Mouse (Mus musculus) kidney, adult 9 months (tissue): ENCODE data around the gene Cacng4.

Experiments
- DNase-seq: peaks from one replicate; pipeline ENCODE4 v3.0.0; 2022

Gene Cacng4

DNA sequence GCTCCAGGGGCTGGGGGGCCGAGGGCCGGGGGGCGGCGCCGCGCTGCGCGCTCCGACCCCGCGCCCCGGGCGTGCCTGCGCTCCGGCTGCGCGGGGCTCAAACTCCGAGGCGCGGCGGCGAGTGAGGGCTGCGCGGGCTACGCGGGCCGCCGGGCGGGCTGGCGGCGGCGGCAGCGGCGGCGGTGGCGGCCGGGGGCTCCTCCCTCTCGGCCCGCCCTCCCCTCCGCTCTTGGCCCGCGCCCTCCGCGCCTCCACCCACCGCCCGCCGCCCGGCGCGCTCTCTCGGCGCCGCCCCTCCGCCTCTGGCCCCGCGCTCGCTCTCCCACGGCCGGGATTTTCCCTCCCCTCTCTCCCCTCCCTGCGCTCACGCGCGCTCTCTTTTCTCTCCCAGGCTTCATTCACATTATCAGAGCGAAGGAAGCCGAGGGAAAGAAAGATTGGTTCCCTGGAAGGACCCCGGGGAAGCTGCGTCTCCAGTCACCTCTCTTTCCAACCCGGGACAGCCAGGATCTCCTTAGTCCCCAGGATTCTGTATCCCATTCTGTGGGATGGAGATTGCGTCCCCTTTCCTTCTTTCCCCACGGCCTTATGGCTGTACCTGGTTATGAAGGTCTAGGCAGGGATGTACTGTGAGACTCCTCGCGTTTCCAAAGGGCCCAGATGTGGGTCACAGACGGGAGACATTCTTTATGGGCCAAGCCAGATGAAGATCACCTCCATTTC lies at the start of gene Cacng4:
Gene Cacng4 (minus strand): TSS at position 11 of the 723 bp plus-strand sequence.
- DNase-seq = no peak

- DNase-seq = no peak
Measured at GRCm38 (mm10) chr11:107833351-107834040, 39.1 kb upstream of the Cacng4 start.

DNA sequence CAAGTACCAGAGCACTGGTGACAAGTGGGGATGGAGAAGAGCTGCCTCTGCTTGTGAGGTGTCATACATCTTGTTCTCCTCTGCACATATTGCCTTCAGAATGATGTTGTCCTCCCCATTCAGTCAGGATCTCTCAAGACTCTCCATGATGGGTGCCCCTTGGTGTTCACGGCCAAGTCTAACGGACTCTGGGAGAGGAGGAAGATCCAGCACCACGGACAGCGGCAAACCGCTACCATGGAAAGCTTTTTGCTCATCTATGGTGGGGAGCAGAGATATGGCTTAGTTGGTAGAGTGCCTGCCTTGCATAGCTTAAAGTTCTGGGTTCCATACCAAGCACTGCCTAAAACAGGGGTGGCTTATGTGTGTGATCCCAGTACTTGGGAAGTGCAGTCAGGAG lies 22.8 kb upstream of the Cacng4 start:
- no peak for DNase-seq

GRCm38 (mm10) chr11:107812941-107813648 lies 18.7 kb upstream of the Cacng4 start:
- DNase-seq = no peak

- no peak for DNase-seq
Measured at GRCm38 (mm10) chr11:107812429-107812828, 18.1 kb upstream of the Cacng4 start.

GRCm38 (mm10) chr11:107808508-107808907 lies 14.2 kb upstream of the Cacng4 start:
- peak; percentile 17 for DNase-seq

DNA sequence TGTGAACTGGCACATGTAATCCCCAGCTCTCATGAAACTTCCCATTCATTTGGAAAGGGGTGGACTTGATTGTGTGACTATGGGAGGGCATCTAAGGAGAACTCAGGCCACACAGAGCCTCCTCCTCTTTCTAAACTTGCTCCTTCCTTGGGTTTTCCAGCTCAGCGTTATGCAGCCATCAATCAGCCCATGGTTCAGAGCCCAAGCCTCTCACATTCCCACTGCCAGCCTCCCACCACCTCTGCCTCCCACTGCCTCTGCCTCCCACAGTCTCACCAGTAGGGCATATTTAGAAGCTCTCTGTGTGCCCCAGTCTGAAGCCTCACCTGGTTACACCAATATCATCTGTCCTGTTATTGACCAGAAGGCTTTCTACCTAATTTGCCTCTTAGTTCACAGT lies 11.7 kb upstream of the Cacng4 start:
- no peak for DNase-seq

DNA sequence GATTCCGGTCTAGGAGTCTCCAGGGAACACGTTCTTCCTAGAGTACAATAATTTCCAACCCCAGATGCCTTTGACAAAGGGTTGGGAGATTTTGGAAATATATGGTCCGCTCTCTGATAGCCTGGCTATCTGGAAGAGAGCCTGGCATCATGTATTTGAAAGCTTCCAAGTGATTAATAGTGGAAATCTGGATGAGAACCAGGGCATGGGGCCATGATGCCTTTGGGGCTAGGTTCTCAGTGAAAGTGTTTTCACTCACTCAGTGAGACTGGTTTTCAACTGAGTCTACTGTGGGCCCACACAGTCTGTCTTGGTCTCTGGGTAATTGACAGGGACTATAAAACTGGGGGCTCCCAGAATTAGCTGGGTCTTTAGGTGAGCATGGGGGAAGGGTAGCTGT lies 7.6 kb upstream of the Cacng4 start:
- no peak for DNase-seq

DNA sequence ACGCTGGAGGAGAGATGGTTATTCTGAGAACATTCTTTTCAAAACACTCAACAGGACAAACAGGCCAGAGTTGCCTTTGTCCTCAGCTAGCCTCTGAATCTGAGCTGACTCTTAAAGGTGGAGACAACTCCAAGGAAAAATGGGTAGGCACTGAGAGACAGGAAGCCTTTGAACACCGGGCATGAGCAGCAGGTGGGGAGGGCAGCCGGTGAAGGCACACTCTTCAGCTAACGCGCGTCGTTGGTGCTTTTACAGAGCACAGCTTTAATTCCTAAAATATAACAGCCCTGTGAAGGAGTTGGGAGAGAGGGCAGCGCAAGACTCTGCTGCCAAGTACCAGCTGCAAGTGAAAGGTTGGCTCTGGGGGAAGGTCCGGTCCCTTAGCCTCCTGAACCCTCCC lies 5.0 kb upstream of the Cacng4 start:
- no peak for DNase-seq

- DNase-seq = no peak
Measured at GRCm38 (mm10) chr11:107796346-107796745, 2.0 kb upstream of the Cacng4 start.

GRCm38 (mm10) chr11:107795384-107796035 lies 1.2 kb upstream of the Cacng4 start:
- DNase-seq = peak; percentile 54

- no peak for DNase-seq
Measured at GRCm38 (mm10) chr11:107794103-107794493, 259 bp downstream of the Cacng4 start.

DNA sequence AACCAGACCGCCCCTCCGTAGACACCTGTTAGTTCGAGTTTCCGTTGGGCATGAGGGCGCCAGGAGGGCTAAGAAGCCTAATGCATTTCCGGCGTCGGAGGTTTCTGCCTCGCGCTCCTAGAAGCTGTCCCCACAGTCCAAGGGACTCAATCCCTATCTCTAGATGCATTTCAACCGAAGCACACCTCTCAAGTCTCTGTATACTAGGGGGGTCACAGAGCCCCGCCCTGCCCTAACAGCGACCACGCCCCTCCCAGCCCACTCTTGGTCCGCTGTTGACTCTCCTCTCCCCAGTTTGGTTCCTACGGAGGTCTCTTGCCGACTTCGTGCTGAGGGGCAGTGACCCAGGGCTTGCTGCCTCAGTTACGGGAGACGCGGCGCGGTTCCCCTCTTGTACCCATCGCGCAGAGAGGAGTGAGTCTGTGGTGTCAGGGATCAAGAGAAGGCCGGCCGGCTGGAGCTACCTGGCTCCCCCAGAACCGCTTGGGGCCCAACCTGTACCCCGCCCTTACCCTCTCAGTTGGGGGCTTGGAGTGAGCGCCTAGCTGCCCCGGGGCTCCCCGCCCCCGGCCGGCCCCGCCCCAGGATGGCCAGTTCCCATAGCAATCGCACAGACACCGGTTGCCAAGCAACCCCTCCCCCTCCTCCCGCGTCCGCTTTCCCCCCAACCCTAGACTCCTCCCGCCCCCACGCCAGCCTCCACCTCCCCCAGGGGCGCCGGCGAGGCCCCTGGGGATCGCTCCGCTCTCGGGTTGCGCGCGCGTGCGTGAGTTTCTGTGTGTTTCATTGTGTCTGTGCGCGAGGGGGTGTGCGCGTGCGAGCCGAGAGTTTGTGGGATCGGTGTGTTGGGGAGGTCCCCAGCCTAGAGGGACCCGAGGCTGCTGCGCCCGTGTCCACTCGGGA lies 906 bp downstream of the Cacng4 start:
- no peak for DNase-seq

GRCm38 (mm10) chr11:107792136-107792535 lies 2.2 kb downstream of the Cacng4 start:
- DNase-seq = no peak

- DNase-seq = no peak
Measured at GRCm38 (mm10) chr11:107785761-107786160, 8.6 kb downstream of the Cacng4 start.

- no peak for DNase-seq
Measured at GRCm38 (mm10) chr11:107785288-107785687, 9.1 kb downstream of the Cacng4 start.

DNA sequence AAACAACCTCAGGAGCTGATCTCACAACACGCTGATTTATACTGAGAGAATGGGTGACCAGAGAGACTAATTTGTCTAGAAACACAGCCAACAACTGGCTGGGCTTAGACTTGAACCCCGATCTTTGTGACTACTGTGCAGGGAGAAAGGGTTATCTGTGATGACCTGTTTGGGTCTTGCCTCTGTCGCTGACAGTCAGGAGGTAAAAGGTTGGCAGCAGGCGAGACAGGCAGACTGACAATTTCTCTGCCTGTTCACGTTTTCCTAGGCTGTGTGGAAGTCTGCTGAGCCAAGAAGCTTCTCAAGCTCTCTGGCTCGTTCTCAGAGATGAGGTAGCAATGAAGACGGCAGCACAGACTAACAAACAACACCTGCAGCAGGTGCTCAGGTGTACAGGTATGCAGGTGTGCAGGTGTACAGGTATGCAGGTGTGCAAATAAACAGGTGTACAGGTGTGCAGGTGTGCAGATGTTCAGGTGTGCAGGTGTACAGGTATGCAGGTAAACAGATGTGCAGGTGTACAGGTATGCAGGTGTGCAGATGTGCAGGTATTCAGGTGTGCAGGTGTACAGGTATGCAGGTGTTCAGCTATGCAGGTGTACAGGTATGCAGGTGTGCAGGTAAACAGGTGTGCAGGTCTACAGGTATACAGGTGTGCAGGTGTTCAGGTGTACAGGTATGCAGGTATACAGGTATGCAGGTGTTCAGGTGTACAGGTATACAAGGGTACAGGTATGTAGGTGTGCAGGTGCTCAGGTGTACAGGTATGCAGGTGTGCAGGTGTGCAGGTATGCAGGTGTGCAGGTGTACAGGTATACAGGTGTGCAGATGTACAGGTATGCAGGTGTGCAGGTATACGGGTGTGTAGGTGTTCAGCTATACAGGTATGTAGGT lies 10.2 kb downstream of the Cacng4 start:
- DNase-seq = no peak

DNA sequence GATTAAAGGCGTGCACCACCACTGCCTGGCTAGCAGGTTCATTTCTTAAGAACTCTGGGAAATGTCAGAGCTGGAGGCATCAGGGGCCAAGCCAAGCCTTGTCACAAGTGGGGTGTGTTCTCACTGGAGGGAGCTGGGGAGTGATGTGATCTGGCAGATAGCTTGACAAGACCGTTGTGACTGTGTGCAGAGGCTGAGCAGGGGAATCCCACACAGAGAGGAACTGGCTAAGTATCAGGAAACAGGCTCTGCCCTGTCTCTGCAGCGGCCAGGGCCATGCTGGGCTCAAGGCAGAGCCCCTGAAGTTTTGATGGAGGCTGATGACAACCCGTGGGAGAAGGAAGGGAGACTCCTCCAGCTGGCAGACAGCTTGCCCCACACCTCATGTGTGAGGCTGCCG lies 11.8 kb downstream of the Cacng4 start:
- no peak for DNase-seq

DNA sequence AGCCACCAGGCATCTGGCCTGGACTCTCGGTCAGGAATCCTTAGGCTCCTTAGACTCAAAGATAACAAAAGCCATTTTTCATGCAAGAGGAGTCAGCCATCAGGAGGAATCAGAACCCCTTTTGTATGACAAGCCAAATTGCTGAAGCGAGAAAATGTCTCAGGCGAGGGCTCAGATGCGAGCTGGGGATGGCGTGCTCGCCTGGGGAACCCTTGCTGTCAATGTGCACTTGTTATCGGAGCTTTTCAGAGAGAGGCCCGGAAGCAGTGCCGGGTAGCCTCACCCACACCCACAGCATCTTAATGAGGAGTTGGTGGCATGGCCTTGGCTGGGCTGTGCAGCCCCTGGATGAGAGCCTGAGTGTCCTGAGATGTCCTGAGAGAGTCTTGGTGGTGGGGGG lies 15.5 kb downstream of the Cacng4 start:
- no peak for DNase-seq

- no peak for DNase-seq
Measured at GRCm38 (mm10) chr11:107777487-107777886, 16.9 kb downstream of the Cacng4 start.

DNA sequence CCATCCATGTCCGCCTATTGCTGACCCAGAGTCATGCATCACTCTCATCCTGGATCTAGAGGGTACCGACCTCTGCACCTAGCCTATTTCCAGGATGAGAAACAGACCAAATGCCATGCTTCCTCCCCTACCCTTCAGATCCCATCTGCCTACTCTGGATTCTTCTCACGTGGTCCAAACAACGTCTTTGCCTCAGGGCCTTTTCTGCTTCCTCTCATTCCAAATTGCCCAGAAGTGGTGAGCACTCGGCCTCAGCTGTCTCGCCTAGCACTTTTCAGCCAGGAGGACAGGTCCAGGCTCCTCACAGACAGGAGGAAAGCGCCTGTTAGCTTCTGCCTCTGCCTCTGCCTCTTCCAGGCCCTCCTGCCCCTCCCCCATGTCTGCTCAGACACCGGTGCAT lies 21.0 kb downstream of the Cacng4 start:
- DNase-seq = no peak
